Mouse (Mus musculus): Measurements from ENCODE around the gene Cyp26b1.
"Not testable (repeated sequence)": the region's sequence is repeated elsewhere in the genome, so short reads cannot be mapped to it uniquely, and the experiment has no call there.

Cyp26b1 gene

GRCm38 (mm10) chr6:84593693-84594092 lies at the start of gene Cyp26b1:
TSS of gene Cyp26b1 (minus strand) at chr6:84593908.
- no peak for DNase-seq (ENCODE audit: low spot score)

- no peak for DNase-seq (ENCODE audit: low spot score)
Measured at GRCm38 (mm10) chr6:84641062-84641431, 47.3 kb upstream of the Cyp26b1 start.

- no peak for DNase-seq (ENCODE audit: low spot score)
Measured at GRCm38 (mm10) chr6:84640324-84641061, 46.8 kb upstream of the Cyp26b1 start.

- no peak for DNase-seq (ENCODE audit: low spot score)
Measured at GRCm38 (mm10) chr6:84638206-84638605, 44.5 kb upstream of the Cyp26b1 start.

GRCm38 (mm10) chr6:84631588-84631987 lies 37.9 kb upstream of the Cyp26b1 start:
- no peak for DNase-seq (ENCODE audit: low spot score)

- no peak for DNase-seq (ENCODE audit: low spot score)
Measured at GRCm38 (mm10) chr6:84630276-84630675, 36.6 kb upstream of the Cyp26b1 start.

GRCm38 (mm10) chr6:84628831-84629230 lies 35.1 kb upstream of the Cyp26b1 start:
- DNase-seq (ENCODE audit: low spot score): no peak

- no peak for DNase-seq (ENCODE audit: low spot score)
Measured at GRCm38 (mm10) chr6:84626398-84626797, 32.7 kb upstream of the Cyp26b1 start.

- DNase-seq (ENCODE audit: low spot score): no peak
Measured at GRCm38 (mm10) chr6:84619166-84619565, 25.5 kb upstream of the Cyp26b1 start.

- DNase-seq (ENCODE audit: low spot score): no peak
Measured at GRCm38 (mm10) chr6:84617051-84617450, 23.3 kb upstream of the Cyp26b1 start.

- no peak for DNase-seq (ENCODE audit: low spot score)
Measured at GRCm38 (mm10) chr6:84616586-84616985, 22.9 kb upstream of the Cyp26b1 start.

- no peak for DNase-seq (ENCODE audit: low spot score)
Measured at GRCm38 (mm10) chr6:84613561-84613960, 19.9 kb upstream of the Cyp26b1 start.

- no peak for DNase-seq (ENCODE audit: low spot score)
Measured at GRCm38 (mm10) chr6:84601136-84601889, 7.6 kb upstream of the Cyp26b1 start.

- not testable (repeated sequence) for DNase-seq (ENCODE audit: low spot score)
Measured at GRCm38 (mm10) chr6:84599296-84599695, 5.6 kb upstream of the Cyp26b1 start.

GRCm38 (mm10) chr6:84598725-84599124 lies 5.0 kb upstream of the Cyp26b1 start:
- no peak for DNase-seq (ENCODE audit: low spot score)

GRCm38 (mm10) chr6:84594626-84595025 lies 918 bp upstream of the Cyp26b1 start:
- no peak for DNase-seq (ENCODE audit: low spot score)

- DNase-seq (ENCODE audit: low spot score): no peak
Measured at GRCm38 (mm10) chr6:84590961-84591745, 2.6 kb downstream of the Cyp26b1 start.

- peak; percentile 89 for DNase-seq (ENCODE audit: low spot score)
Measured at GRCm38 (mm10) chr6:84589742-84590686, 3.7 kb downstream of the Cyp26b1 start.

- no peak for DNase-seq (ENCODE audit: low spot score)
Measured at GRCm38 (mm10) chr6:84588895-84589652, 4.6 kb downstream of the Cyp26b1 start.

GRCm38 (mm10) chr6:84588221-84588894 lies 5.3 kb downstream of the Cyp26b1 start:
- DNase-seq (ENCODE audit: low spot score): no peak

Measured in layer of hippocampus, adult 11-12 months (tissue).